Mouse (Mus musculus): ENCODE results near the gene Ifitm10.
"Not testable (repeated sequence)": the region's sequence is repeated elsewhere in the genome, so short reads cannot be mapped to it uniquely, and the experiment has no call there.

The Ifitm10 gene

DNA sequence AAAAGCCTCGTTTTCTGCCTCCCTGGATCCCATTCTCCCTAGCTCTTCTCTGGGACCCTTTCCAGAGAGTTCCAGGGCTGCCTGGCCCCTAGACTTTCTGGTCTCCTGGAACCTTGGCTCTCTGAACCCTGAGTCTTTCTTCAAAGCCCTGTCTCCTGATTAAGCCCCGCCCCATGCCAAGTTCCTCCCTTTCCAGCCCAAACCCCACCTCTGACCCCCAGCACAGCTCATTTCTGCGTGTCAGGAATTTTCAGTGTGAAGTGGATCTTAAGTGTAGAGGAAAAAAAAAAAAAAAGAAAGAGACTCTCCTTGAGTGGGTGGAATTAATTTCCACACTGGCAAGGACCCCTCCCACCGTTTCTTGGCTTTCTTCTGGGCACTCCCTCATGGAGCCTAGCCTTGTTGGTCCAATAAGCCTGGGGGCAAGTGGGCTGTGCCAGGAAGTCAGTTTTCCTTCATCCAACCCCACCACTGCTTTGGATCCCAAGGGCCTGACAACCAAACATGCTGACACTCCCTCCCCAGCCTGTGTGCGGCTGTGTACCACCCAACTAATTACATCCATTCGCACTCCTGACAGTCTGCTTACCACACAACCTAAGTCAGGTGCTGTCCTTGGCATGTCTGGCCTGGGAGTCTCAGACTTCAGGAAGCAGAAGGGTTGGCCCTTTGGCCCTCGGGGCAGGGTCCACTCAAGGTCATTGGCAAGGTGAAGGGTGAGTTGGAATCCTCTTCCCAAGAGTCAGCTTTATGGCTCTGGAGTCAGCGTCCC, at the start of gene Ifitm10:
Ifitm10 (minus strand) TSS at position 113 of the 772 bp plus-strand sequence.
- DNase-seq (ENCODE audit: inconsistent age in 2 of 2, low spot score in 1 of 2) = peak; percentile 23 to 54

- no peak for DNase-seq (ENCODE audit: inconsistent age in 2 of 2, low spot score in 1 of 2)
These were observed 48.3 kb upstream of the Ifitm10 start for GRCm38 (mm10) chr7:142421826-142422225.

DNA sequence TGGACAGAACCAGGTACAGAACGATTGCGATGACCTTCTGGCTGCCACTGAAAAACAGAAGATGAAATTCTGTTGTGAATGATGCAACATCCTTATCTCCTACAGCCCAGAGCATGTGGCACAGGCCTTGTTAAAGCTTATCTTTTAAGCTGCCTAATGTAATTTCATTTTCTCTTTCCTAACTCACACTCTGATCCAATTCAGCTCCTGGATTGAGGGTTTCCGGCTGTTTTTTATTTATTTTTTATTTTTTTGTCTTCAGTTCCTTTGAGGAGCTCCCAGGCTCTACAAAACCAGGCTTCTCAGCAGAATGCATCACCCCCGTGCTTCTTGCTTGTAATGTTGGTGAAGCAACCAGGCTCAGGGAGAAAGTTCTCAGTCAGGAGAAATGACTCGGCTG, 46.3 kb upstream of the Ifitm10 start:
- peak in 1 of 2 experiments; percentile 56 for DNase-seq (ENCODE audit: inconsistent age in 2 of 2, low spot score in 1 of 2)

- DNase-seq (ENCODE audit: inconsistent age in 2 of 2, low spot score in 1 of 2) = no peak
These were observed 45.1 kb upstream of the Ifitm10 start for GRCm38 (mm10) chr7:142418679-142419078.

- DNase-seq (ENCODE audit: inconsistent age in 2 of 2, low spot score in 1 of 2) = no peak
These were observed 44.5 kb upstream of the Ifitm10 start for GRCm38 (mm10) chr7:142418027-142418426.

DNA sequence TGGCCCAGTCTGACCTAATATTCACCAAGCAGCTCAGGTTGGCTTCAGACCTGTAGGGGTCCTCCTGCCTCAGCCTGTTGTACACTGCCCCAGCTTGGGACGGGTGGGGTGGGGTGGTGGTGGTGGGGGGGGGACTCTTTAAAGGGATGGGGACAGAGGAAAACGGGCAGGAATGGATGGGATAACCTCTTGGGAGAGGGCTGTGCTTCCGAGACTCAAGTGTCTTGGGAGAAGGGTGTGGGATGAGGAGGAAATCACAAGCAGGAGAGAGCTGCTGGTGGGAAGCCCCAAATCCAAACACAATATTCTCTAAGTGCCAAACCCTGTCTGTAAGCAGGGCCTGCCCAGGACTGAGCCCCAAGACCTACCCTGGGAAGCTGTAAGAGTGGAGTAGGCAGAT, 42.7 kb upstream of the Ifitm10 start:
- no peak for DNase-seq (ENCODE audit: inconsistent age in 2 of 2, low spot score in 1 of 2)

GRCm38 (mm10) chr7:142415314-142415713, 41.8 kb upstream of the Ifitm10 start:
- DNase-seq (ENCODE audit: inconsistent age in 2 of 2, low spot score in 1 of 2) = peak in 1 of 2 experiments; percentile 66

DNA sequence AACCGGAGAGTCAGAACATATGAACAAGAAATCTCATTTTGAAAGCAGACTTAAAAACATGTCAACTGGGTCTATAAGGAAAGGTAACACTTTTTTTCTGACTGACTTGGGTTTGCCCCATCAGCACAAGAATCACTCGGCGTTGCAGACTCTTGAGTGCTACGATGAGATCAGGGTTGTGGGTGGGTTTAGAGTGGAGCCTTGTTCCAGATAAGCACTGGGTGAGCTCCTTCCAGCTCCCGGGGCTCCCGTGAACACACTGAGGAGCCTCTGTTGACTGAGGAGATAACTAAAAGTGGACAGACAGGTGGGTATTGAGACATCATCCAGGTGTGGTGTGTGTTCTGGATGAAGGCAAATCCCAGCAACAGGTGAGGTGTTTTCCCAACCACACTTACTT, 39.7 kb upstream of the Ifitm10 start:
- no peak for DNase-seq (ENCODE audit: inconsistent age in 2 of 2, low spot score in 1 of 2)

DNA sequence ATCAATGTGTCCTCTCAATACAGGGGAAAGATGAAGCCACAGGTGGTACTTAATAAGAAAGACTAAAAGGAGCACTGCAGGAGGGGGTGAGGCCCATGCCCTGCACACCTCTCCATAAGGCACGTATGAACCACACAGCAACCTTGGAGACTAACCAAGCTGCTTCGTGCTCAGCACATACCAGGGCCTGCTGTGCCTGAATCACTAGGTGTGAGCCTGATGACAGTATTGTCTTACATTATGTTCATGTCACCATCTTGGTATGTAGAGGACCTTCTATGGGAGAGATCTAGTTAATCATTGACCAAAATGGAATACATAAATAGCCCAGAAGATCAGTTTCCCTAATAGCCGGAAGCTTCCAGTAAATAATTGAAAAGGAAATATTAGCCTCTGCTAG, 36.0 kb upstream of the Ifitm10 start:
- no peak for DNase-seq (ENCODE audit: inconsistent age in 2 of 2, low spot score in 1 of 2)

- no peak for DNase-seq (ENCODE audit: inconsistent age in 2 of 2, low spot score in 1 of 2)
These were observed 35.1 kb upstream of the Ifitm10 start for GRCm38 (mm10) chr7:142408686-142409085.

DNA sequence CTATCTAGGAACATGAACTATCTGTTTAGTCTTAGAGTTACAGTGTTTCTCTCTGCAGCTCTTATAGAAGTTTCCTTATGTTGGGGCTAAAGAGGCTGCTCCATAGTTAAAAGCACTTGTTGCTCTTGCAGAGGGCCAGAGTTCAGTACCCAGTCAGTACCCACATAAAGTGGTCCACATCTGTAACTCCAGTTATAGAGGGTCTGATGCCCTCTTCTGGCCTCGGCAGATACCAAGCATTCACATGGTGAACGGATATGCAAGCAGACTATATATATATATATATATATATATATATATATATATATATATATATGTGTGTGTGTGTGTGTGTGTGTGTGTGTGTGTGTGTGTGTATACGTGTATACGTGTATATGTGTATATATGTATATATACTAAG, 34.4 kb upstream of the Ifitm10 start:
- no peak for DNase-seq (ENCODE audit: inconsistent age in 2 of 2, low spot score in 1 of 2)

DNA sequence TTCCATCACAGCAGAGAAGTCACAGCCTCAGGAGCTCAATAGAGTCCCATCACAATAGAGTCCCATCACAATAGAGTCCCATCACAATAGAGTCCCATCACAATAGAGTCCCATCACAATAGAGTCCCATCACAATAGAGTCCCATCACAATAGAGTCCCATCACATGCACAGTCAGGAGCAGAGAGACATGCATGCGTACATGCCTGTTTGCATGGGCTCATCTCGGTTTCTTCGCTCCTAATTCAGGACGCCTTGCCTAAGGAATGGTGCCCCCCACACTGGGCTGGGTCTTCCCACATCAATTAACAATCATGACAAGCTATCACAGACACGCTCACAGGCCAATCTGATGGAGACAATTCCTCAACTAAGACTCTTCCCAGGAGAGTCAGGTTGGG, 31.6 kb upstream of the Ifitm10 start:
- not testable (repeated sequence) for DNase-seq (ENCODE audit: inconsistent age in 2 of 2, low spot score in 1 of 2)

GRCm38 (mm10) chr7:142403591-142403990, 30.0 kb upstream of the Ifitm10 start:
- DNase-seq (ENCODE audit: inconsistent age in 2 of 2, low spot score in 1 of 2) = no peak

GRCm38 (mm10) chr7:142400750-142401142, 27.2 kb upstream of the Ifitm10 start:
- DNase-seq (ENCODE audit: inconsistent age in 2 of 2, low spot score in 1 of 2) = peak in 1 of 2 experiments; percentile 36

DNA sequence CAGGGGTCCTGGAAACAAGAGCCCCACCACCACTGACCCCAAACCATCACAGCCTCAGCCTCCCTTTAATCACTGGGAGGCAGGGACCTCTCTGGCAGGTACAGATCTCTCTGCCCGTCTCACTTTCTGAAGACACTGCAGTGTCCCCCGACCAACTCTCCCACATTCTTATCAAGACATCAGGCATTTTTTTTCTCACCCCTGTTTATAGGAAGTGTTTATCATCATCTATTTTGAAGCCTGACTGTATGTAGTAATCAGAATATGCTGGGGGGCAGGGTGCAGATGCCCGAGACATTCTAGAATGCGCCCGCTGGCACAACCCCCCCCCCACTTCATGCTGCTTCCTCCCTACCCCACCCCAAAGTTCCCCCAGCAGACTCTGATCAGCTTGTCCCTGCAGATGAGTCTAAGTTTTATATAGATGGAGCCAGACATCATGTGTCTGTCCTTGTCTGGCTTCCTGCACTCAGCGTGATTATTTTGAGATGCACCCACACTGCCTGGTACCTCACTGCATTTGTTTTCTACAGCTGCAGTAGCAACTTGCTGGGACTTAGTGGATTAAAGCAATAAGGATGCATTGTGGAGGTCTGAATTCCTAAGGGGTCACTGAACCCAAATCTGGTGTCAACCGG, 26.7 kb upstream of the Ifitm10 start:
- no peak for DNase-seq (ENCODE audit: inconsistent age in 2 of 2, low spot score in 1 of 2)

DNA sequence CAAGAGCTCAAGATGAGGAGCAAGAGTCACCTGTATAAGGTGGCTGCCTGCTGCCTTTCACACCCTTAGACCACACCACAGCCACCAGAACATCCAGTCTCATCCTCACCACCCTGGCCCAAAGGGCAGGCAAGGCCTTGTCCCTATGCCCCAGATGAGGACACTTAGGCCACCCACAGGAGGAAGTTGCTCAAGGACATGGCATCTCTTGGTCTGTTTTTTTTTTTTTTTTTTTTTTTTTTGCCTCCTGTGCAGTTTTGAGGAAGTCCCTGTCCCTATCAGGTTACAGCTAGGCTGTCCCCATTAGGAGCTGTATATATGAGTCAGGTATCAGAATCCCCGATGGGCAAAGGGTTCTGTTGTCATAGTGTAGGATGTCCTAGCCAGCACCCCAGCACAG, 25.7 kb upstream of the Ifitm10 start:
- peak in 1 of 2 experiments; percentile 33 for DNase-seq (ENCODE audit: inconsistent age in 2 of 2, low spot score in 1 of 2)

DNA sequence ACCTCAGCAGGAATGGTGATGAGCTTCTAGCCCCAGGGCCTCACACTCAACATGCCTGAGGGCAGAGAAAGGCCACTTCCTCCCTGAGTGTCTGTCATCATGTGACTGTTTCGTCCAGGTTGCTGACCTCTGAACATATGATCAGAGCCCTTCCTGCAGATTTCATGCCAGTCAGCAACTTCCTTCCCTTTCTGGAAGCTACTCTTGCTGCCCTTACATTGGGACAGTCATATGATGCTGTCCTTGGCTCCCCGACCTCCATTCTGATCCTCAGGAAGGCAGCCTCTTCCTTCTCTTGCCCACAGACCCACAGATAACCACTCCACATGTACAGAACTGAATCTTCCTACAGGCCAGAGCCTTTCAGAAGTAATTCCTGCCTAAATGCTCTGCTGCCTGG, 24.5 kb upstream of the Ifitm10 start:
- peak; percentile 44 to 75 for DNase-seq (ENCODE audit: inconsistent age in 2 of 2, low spot score in 1 of 2)

DNA sequence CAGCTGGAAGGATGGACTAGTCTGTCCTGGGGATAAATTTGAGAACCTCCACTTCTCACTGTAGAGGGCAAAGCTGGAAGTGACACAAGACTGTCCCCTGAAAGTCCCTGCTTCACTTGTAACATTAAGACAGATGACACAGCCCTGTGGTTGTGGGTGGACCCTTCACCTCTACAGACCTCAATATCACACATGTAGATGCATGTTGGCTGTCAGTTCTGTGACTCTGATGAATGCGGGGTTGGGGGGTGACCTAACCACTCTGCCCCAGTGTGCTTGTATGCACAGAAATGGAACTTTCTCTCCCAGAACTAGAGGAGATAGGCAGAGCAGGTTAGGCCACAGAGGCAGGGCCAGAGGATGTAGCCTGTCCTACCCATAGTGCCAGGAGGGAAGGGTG, 23.1 kb upstream of the Ifitm10 start:
- DNase-seq (ENCODE audit: inconsistent age in 2 of 2, low spot score in 1 of 2) = no peak

DNA sequence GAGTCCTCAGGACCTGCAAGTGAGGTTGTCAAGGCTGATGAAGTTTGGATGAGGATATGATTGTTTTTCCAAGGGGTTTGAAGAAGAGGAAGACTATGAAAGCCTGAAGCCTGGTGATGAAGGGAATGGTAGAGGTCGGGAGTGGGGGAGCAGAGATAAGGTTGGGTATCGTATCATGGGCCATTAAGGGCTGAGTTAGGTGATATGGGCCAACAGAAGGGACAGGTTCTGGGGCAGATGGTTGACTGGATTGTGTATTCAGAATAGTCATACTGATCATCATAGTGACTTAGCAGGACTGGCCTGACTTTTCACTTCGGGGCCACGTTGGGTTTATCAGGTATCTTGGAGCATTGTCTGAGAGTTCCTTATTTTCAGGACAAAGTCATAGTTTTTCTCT, 21.9 kb upstream of the Ifitm10 start:
- DNase-seq (ENCODE audit: inconsistent age in 2 of 2, low spot score in 1 of 2) = no peak

GRCm38 (mm10) chr7:142394261-142395190, 21.0 kb upstream of the Ifitm10 start:
- DNase-seq (ENCODE audit: inconsistent age in 2 of 2, low spot score in 1 of 2) = peak in 1 of 2 experiments; percentile 5

- peak; percentile 88 to 95 for DNase-seq (ENCODE audit: inconsistent age in 2 of 2, low spot score in 1 of 2)
These were observed 19.6 kb upstream of the Ifitm10 start for GRCm38 (mm10) chr7:142393191-142393590.
